Mouse (Mus musculus) lung, embryonic 15.5 days (tissue): ENCODE results near the gene Zkscan14. TPM values are rescaled to one million over a fixed set of nuclear protein-coding genes. Genes with fewer than 3 reads are reported as not detected.
A peak's percentile ranks its signal among the peaks of the same experiment; 100 is the strongest.
"Not testable (repeated sequence)": the region's sequence is repeated elsewhere in the genome, so short reads cannot be mapped to it uniquely, and the experiment has no call there.

Experiments
- ATAC-seq: fragments of 200-750 bp; cut with Nextera tagmentation; 2 replicates; pipeline ENCODE4 v1.8.0; 2017; ENCODE audit warnings: moderate number of reproducible peaks, borderline replicate concordance; ENCODE audit not compliant: low FRiP score, low TSS enrichment; ENCODE audit errors: extremely low read depth
- H3K27ac ChIP-seq: fragments of 300-500 bp; sonication (generic); 2 replicates; pipeline ENCODE4 v1.5.1; 2015; ENCODE audit warnings: moderate library complexity, mild to moderate bottlenecking, inconsistent platforms
- H3K27me3 ChIP-seq: fragments of 300-500 bp; sonication (generic); 2 replicates; pipeline ENCODE4 v1.6.1; 2015; ENCODE audit warnings: inconsistent platforms
- H3K36me3 ChIP-seq: fragments of 300-500 bp; sonication (generic); 2 replicates; pipeline ENCODE4 v1.6.1; 2015; ENCODE audit warnings: inconsistent platforms
- H3K4me1 ChIP-seq: fragments of 300-500 bp; sonication (generic); 2 replicates; pipeline ENCODE4 v1.6.1; 2015; ENCODE audit warnings: inconsistent platforms
- H3K4me2 ChIP-seq: fragments of 300-500 bp; sonication (generic); 2 replicates; pipeline ENCODE4 v1.6.1; 2015; ENCODE audit warnings: inconsistent platforms, mild to moderate bottlenecking, moderate library complexity
- H3K4me3 ChIP-seq: fragments of 300-500 bp; sonication (generic); 2 replicates; pipeline ENCODE4 v1.5.1; 2015; ENCODE audit warnings: mild to moderate bottlenecking, inconsistent platforms
- H3K9ac ChIP-seq: fragments of 300-500 bp; sonication (generic); 2 replicates; pipeline ENCODE4 v1.6.1; 2015; ENCODE audit warnings: inconsistent platforms
- H3K9me3 ChIP-seq: fragments of 300-500 bp; sonication (generic); 2 replicates; pipeline ENCODE4 v1.6.1; 2016; ENCODE audit warnings: inconsistent platforms
- WGBS: fragments of 180-500 bp; shearing (Covaris S2); methylation state at CpG from one replicate; pipeline ENCODE4 v1.1.7; 2015; 5-methylcytosine and 5-hydroxymethylcytosine counted together
- polyA plus RNA-seq: library from polyadenylated mRNA; unstranded; fragments of >200 nt; fragmentation: Nextera tagmentation; extraction: Ambion mirVana; gene quantifications from 2 replicates; pipeline ENCODE4 v1.2.1, GENCODE M21; 2015

Gene Zkscan14
- 7.6 and 9.8 TPM in 2 replicates for polyA plus RNA-seq

DNA sequence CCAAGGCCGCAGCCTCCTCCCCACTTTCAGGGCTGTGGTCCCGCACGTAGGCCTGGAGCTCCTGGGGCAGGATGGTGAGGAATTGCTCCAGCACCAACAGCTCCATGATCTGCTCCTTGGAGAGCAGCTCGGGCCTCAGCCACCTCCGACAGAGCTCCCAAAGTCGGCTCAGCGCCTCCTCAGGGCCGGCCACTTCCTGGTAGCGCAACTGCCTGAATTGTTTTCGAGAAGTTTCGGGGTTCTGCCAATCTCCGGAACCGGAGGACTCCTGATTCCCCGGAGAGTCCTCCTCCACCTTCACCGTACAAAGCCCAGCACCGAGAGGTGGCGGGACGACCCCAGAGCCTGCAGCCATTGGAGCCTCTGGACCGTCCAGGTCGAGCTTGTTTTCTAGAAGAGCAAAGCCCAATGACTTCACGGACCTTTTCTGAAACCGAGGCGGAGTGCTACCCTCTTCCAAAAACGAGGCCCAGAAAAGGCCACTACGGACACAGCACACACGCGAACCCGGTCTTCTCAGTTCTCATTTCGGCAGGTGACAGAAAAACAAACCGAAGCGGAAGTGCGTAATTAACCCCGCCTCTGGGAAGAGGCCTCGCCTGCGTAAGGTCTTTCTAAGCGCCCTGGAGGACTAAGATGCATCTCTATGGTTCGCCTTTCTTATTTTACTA, at the start of gene Zkscan14:
Gene Zkscan14, minus strand, starts transcription at position 548 of the 671 bp plus-strand sequence.
- H3K9me3 ChIP-seq: no peaks in the 10 kb centered on the region
- H3K4me2 ChIP-seq: peak within 1 kb of the TSS; percentile 96
- H3K27me3 ChIP-seq: no peaks in the 10 kb centered on the region
- H3K27ac ChIP-seq: peak within 1 kb of the TSS; percentile 41; the same call in 1 of the 2 replicates
- no peak for ATAC-seq
- H3K36me3 ChIP-seq: 0 out of 2 replicates have a peak, but pooled peaks cover 5% of the 10 kb centered on the region
- H3K4me3 ChIP-seq: peak within 1 kb of the TSS; percentile 89
- WGBS: under 1% methylated on average over 37 of the region's 37 CpGs
- peaks cover 29% of the 10 kb centered on the region for H3K4me1 ChIP-seq
- H3K9ac ChIP-seq: peak within 1 kb of the TSS; percentile 77

DNA sequence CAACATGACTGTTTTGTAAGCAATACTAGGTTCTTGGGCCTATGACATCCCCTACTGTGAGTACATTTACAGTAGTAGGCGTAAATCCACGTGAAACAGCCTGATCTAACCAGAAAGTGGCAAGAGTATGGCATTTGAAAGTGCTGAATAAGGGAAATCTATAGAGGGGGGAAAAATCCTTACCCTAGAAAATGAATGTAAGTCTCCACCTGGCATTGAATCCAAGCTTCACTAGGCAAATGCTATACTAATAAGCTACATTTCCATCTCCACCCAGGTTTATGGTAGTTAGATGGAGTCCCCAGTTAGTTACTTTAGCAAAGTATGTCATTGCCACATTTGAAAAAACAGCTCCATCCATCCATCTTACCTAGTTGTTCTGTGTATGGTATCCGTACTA, 47.9 kb upstream of the Zkscan14 start:
- Histone ChIP-seq H3K36me3 (peaks cover 53% of the 10 kb centered on the region), H3K4me1 (no peaks in the 10 kb centered on the region), H3K4me2 (no peak overlapping the region), H3K9ac (no peak overlapping the region), H3K4me3 (no peak overlapping the region), H3K27me3 (no peaks in the 10 kb centered on the region), H3K9me3 (no peaks in the 10 kb centered on the region), H3K27ac (no peak overlapping the region)
- WGBS: 92% methylated on average over 3 of the region's 3 CpGs
- ATAC-seq: no peak

DNA sequence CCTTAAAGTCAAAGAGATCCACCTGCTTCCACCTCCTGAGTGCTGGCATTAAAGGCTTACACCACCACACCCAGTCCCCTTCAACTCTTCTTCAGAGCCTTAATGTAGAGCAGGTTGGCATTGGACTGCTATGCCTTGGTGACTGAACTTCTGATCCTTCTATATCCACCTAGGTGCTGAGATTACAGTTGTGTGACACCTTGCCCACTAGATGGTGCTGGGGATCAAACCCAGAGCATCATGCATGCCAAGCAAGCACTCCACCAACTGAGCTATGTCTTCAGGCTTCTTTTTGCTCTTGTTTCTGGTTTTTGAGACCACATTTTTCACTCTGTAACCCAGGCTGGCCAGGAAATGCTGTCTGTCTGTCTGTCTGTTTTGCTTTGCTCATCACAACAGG, 33.0 kb upstream of the Zkscan14 start:
- H3K27me3 ChIP-seq: no peaks in the 10 kb centered on the region
- peaks cover 53% of the 10 kb centered on the region for H3K36me3 ChIP-seq
- H3K9ac ChIP-seq: no peak overlapping the region
- no peak for ATAC-seq
- H3K4me3 ChIP-seq: no peak overlapping the region
- no peaks in the 10 kb centered on the region for H3K9me3 ChIP-seq
- no peak overlapping the region for H3K27ac ChIP-seq
- H3K4me1 ChIP-seq: peaks cover 16% of the 10 kb centered on the region
- H3K4me2 ChIP-seq: no peak overlapping the region

DNA sequence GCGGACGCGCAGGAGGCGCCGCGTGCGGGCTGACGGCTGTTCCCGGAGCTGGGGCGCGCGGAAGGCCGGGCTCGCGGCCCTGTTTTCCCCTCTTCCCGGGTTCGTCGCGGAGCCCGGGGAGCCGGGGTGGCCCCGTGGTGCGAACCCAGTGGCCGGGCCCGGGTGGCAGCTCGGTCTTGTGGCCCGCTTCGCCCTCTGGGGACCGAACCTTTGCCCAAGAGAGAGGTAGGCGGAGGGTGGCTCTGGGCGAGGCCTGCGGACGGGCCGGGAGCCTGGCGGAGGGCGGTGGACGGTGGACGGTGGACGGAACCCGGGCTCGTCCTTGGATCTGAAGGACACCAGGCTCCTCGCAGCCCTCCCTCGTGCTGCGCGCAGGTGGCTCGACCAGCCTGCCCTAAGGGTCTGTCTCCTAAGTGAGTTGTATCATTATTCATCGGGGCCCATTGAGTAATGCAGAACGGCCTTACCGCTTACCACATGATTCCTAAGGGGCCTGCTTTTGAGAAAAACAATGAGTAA, 30.3 kb upstream of the Zkscan14 start:
- Histone ChIP-seq H3K9me3 (no peaks in the 10 kb centered on the region), H3K4me3 (peak overlapping the region; percentile 95), H3K4me1 (peaks cover 16% of the 10 kb centered on the region), H3K27ac (peak overlapping the region; percentile 76), H3K4me2 (peak overlapping the region; percentile 76), H3K36me3 (peaks cover 33% of the 10 kb centered on the region), H3K9ac (peak overlapping the region; percentile 98), H3K27me3 (no peaks in the 10 kb centered on the region)
- WGBS: under 1% methylated on average over 34 of the region's 49 CpGs
- peak; percentile 45; the same call in 1 of the 2 replicates for ATAC-seq

DNA sequence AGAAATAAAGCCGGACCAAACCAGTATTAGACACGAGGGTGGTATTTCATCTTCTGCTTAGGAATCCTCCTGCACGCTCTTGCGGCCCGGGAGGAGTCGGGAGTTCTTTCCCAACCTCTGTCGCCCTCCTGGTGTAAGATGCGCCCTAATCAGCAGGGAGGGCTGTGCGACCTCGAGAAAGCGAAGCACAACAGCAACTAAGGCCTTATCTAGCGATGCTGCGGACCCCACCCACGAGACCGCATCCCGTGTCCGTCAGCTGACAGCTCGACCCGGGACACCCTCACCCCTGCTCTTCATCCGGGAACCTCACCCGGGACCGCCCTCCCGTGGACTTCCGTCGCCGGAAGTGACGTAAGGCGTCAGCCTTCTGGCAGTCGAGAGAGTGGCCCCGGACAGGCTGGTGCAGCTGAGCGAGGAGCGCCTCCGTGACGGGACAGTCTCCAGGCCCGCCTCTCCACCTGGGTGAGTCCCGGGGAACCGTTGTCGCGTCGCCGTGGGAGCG, 29.8 kb upstream of the Zkscan14 start, which contains the start of gene Zfp655:
Gene Zfp655, plus strand, starts transcription at position 349 of the 505 bp plus-strand sequence.
- Histone ChIP-seq H3K9me3 (no peaks in the 10 kb centered on the region), H3K9ac (peak within 1 kb of the TSS; percentile 98), H3K27ac (peak within 1 kb of the TSS; percentile 76), H3K36me3 (peaks cover 29% of the 10 kb centered on the region), H3K27me3 (no peaks in the 10 kb centered on the region), H3K4me1 (peaks cover 16% of the 10 kb centered on the region), H3K4me2 (peak within 1 kb of the TSS; percentile 76), H3K4me3 (peak within 1 kb of the TSS; percentile 95)
- ATAC-seq: peak; percentile 98
- under 1% methylated on average over 42 of the region's 42 CpGs for WGBS

DNA sequence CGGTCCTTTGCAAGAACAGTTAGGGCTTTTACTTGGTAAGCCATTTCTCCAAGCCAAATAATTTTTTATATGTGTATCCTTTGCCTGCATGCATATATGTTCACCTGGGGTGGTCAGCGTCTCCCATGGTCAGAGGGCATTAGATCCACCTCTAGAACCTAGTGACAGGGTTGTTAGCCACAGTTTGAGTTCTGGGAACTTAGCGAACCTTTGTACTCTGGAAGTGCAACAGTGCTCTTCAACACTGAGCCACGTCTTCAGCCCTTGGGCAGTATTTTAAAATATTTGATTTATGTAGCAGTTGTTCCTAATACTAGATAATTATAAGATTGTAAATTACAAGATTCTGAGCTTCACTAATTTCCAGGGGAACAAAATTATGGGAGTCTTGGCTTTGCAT, 29.0 kb upstream of the Zkscan14 start:
- peak overlapping the region; percentile 76 for H3K4me2 ChIP-seq
- H3K4me3 ChIP-seq: peak overlapping the region; percentile 95
- peaks cover 22% of the 10 kb centered on the region for H3K36me3 ChIP-seq
- peaks cover 16% of the 10 kb centered on the region for H3K4me1 ChIP-seq
- H3K9me3 ChIP-seq: no peaks in the 10 kb centered on the region
- H3K27ac ChIP-seq: no peak overlapping the region
- no peaks in the 10 kb centered on the region for H3K27me3 ChIP-seq
- 86% methylated on average over 4 of the region's 4 CpGs for WGBS
- no peak for ATAC-seq
- no peak overlapping the region; the same call in 1 of the 2 replicates for H3K9ac ChIP-seq

DNA sequence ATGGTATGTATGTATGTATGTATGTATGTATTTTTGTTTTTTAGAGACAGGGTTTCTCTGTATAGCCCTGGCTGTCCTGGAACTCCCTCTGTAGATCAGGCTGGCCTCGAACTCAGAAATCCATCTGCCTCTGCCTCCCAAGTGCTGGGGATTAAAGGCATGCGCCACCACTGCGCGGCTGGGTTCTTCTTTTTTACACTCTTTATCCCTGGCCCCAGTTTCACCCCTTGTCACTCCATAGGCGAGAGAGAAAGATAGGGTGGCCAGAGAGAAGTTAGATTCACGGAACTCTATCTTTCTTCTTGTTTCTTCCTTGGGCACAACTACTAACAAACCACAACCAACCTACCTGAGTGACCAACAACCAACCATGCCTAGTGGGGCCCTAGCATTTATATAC, 27.6 kb upstream of the Zkscan14 start:
- H3K27ac ChIP-seq, ATAC-seq, H3K36me3 ChIP-seq, H3K4me2 ChIP-seq, H3K27me3 ChIP-seq, H3K9ac ChIP-seq, H3K9me3 ChIP-seq, H3K4me3 ChIP-seq: not testable (repeated sequence)
- peaks cover 16% of the 10 kb centered on the region for H3K4me1 ChIP-seq
- WGBS: 74% methylated on average over 6 of the region's 6 CpGs

DNA sequence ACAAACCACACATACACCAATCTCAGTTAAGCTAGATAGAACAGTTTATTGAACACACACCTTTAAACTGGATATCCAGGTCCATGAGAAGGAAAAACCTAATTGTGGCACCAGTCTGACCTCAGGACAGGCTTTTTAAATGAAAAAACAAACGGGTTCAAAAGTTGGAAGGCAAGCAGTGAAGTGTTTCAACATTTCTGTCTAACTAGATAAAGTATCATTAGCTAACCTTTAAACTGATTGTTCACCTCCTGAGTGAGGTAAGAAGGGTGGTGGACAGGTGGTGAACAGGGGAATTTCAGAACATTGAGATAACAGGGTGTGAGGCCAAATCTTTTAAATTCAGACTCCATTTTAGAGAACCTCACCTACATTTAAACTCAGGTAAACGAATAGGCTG, 24.8 kb upstream of the Zkscan14 start:
- peaks cover 5% of the 10 kb centered on the region; the same call in 1 of the 2 replicates for H3K4me1 ChIP-seq
- no peaks in the 10 kb centered on the region for H3K27me3 ChIP-seq
- no peaks in the 10 kb centered on the region for H3K9me3 ChIP-seq
- H3K36me3 ChIP-seq: peaks cover 5% of the 10 kb centered on the region; the same call in 1 of the 2 replicates
- no peak for ATAC-seq
- H3K4me3 ChIP-seq: no peak overlapping the region
- no peak overlapping the region for H3K9ac ChIP-seq
- H3K4me2 ChIP-seq: no peak overlapping the region
- 51% methylated on average over 2 of the region's 2 CpGs for WGBS
- no peak overlapping the region for H3K27ac ChIP-seq

DNA sequence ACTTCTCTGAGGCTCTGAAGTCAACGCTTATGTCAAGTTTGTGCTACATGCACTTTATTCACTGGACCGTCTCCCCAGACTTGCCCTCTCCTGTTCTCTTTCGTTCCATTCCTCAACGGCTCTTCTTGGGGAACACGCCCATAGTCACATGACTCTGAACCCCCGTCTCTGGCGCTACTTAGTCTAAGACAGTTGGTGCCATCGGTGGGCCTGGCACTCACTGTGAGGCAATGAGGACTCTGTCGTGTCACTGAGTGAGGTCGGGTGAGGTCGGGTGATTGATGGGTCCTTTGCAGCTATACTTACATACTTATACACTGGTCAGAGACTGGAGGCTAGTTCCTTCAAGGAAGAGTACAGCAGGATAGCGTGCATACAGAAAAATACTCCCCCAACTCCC, 21.7 kb upstream of the Zkscan14 start:
- Histone ChIP-seq H3K4me2 (no peak overlapping the region), H3K4me3 (no peak overlapping the region), H3K27ac (no peak overlapping the region), H3K9me3 (no peaks in the 10 kb centered on the region), H3K4me1 (no peaks in the 10 kb centered on the region), H3K27me3 (no peaks in the 10 kb centered on the region), H3K9ac (no peak overlapping the region), H3K36me3 (peaks cover 27% of the 10 kb centered on the region; the same call in 1 of the 2 replicates)
- WGBS: 77% methylated on average over 12 of the region's 12 CpGs
- no peak for ATAC-seq

DNA sequence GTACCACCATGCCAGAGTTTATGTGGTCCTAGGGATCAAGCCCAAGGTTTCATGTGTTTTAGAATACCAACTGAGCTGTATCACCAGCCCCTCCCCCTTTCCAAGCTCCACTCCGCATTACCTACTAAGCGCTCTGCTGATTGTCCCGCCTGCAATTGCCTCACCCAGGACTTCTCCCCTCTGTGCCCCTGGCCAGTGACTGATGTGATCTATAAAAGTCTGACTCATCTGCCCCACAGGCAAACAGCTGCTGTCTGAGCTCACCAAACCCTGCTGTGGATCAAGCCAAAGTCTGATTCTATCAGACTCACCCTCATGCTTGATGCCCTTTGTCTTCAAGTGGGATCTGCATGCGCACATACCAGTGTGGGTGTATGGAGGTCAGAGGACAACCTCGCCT, 21.2 kb upstream of the Zkscan14 start:
- no peak overlapping the region for H3K4me2 ChIP-seq
- H3K9me3 ChIP-seq: no peaks in the 10 kb centered on the region
- 83% methylated on average over 5 of the region's 5 CpGs for WGBS
- no peak for ATAC-seq
- no peaks in the 10 kb centered on the region for H3K4me1 ChIP-seq
- peaks cover 32% of the 10 kb centered on the region; the same call in 1 of the 2 replicates for H3K36me3 ChIP-seq
- no peak overlapping the region for H3K9ac ChIP-seq
- no peak overlapping the region for H3K4me3 ChIP-seq
- no peaks in the 10 kb centered on the region for H3K27me3 ChIP-seq
- H3K27ac ChIP-seq: no peak overlapping the region

DNA sequence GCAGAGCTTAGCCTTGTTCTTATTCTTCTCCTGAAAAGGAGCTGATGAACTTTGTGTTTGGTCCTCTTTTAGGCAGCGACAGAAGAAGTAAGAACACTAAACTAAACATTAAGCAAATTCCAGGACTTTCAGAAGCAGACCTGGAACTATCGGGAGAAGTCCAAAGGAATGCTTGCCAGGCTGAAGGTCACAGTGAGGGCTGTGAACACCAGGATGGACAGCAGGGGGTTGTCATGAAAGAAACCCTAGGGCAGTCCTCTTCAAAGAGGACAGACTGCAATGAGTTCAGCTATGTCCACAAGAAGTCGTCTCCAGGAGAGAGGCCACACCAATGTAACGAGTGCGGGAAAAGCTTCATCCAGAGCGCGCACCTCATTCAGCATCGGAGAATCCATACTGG, 18.3 kb upstream of the Zkscan14 start:
- 90% methylated on average over 8 of the region's 8 CpGs for WGBS
- no peak overlapping the region for H3K9ac ChIP-seq
- H3K4me3 ChIP-seq: no peak overlapping the region
- H3K4me1 ChIP-seq: no peaks in the 10 kb centered on the region
- no peaks in the 10 kb centered on the region for H3K9me3 ChIP-seq
- no peak overlapping the region for H3K4me2 ChIP-seq
- no peak overlapping the region for H3K27ac ChIP-seq
- no peak for ATAC-seq
- peaks cover 32% of the 10 kb centered on the region; the same call in 1 of the 2 replicates for H3K36me3 ChIP-seq
- no peaks in the 10 kb centered on the region for H3K27me3 ChIP-seq

DNA sequence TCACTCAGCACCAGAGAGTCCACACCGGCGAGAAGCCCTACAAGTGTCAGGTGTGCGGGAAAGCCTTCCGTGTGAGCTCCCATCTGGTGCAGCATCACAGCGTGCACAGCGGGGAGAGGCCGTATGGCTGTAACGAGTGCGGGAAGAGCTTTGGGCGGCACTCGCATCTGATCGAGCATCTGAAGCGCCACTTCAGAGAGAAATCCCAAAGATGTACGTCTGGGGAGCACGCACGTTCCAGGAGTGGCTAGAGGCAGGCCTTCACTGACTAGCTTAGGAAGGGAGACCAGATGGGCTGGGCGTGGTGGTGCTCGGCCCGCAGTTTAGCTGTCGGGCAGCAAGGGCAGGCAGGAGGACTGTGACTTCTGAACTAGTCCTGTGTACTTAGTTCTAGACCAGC, 17.0 kb upstream of the Zkscan14 start:
- Histone ChIP-seq H3K4me1 (no peaks in the 10 kb centered on the region), H3K27ac (no peak overlapping the region), H3K4me2 (no peak overlapping the region), H3K9me3 (no peaks in the 10 kb centered on the region), H3K4me3 (no peak overlapping the region), H3K36me3 (peaks cover 36% of the 10 kb centered on the region; the same call in 1 of the 2 replicates), H3K9ac (no peak overlapping the region), H3K27me3 (no peaks in the 10 kb centered on the region)
- ATAC-seq: no peak
- 93% methylated on average over 20 of the region's 20 CpGs for WGBS
